Mouse (Mus musculus): ENCODE data around the gene Fam76a.
"Not testable (repeated sequence)": the region's sequence is repeated elsewhere in the genome, so short reads cannot be mapped to it uniquely, and the experiment has no call there.

The Fam76a gene

DNA sequence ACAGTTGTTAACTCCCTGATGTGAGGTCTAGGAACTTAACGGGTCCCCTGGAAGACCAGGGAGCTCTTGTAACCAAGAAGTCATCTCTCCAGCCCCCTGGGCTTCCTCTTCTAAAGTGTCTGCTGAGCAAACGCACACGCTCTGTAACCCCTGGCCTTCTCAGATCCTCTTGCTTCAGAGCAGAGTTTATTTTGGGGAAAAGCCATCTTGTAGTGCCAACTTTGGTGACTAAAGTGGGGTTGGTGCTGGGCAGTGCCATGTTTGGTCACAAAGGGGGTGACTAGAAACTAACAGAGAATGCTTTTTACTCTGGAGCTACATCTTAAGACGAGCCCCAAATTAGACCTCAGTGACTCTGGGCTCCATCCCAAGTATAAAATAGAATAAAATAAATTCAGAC, 22.4 kb upstream of the Fam76a start:
- DNase-seq: no peak

DNA sequence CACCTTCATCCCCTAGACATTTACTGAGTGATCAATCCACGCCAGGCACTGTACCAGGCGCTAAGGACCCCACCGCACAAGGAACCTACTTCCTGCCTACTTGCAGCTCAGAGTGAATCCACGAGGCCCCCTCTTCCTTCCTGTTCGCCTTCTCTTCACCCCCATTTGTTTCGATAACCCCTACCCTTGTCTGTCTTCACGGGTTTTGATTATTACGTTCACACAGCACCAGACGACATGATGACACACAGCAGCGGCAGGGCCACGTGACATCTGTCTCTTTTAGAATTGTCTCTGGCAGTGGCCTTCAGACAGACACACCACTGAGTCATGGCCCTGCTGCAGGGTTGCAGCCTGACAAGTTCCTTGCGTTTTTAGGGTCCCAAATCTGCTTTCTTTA, 21.7 kb upstream of the Fam76a start:
- DNase-seq: no peak

DNA sequence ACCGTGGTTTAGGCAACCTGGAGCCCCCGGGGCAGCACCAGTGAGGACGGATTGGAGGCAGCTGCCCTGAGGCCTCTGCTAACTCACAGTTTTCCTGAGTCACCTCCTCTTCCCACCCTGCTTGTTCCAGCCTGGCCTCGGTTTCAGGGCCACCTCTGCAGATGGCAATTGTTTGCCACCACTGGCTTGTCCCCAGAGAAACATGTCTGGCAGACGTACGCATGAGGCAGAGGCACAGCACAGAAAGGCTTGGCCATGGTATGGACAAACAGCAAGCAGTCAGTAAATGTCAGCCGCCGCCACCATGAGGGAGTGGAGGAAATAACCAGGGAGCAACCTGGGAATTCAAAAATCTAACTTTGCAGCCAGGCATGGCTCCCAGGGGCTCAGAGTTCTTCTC, 20.7 kb upstream of the Fam76a start:
- DNase-seq: peak in 1 of 2 experiments; percentile 24

DNA sequence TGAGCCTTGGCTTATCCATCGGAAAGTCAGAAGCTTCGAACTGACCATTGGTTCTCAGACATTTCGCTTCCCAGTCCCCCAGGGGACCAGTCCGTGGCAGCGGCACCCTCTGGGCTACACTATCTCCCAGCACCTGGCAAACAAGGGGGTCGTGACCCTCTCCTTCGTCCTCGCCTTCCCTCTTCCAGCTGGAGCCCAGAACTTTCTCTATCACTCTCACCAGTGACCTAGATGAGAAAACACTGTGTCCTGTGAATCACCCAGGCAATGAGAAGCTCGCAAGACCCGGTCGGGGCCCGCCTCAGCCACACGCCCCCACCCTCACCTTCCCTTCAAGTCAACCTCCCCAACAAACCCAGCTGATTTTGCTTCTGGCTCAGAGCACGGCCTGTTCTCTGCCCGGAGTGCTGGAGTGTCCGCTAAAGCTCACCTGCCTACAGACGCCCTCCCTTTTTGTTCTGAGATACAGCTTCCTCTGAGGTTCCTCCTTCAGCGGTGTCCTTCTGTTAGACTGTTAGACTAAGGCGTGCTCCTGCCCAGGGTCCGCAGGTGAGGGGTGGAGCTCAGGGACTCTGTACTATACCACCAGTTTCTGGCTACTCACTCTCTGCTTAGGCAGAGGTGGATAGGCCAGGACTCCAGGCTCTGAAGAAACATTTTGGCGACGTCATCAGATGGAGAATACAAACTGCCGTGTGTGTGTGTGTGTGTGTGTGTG, 18.8 kb upstream of the Fam76a start:
- no peak for DNase-seq

DNA sequence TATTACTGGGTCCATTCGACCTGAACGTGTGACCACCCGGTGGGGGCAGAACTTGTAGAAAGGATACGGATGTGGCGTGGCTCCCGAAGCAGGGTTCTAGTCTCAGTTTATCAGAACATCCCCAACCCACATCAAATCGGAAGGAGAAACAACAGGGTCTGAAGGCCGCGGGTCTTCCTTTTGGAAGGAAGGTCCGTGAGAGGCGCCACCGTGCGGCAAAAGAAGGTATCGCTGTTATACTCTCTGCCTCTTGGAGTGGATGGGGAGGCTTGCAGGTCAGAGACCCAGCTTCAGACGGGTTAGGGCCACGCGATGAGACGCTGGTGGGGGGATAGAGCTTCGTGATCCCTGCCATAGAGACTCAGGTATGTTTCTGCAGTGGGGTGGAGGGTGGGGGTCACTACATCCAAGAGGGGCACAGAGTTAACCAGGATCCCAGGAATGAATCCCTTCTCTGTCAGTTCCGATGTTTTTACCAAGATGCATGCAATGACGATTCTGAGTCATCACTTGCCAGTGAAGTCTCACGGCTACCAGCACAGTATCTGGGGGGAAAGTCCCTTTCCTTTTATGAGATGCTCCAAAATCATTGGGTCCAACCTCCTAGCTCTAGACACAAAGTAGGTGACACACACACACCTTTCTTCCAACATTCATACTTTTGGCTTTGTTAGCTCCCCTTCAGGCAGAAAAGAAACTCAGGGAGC, 17.2 kb upstream of the Fam76a start:
- DNase-seq: peak; percentile 70 to 83

DNA sequence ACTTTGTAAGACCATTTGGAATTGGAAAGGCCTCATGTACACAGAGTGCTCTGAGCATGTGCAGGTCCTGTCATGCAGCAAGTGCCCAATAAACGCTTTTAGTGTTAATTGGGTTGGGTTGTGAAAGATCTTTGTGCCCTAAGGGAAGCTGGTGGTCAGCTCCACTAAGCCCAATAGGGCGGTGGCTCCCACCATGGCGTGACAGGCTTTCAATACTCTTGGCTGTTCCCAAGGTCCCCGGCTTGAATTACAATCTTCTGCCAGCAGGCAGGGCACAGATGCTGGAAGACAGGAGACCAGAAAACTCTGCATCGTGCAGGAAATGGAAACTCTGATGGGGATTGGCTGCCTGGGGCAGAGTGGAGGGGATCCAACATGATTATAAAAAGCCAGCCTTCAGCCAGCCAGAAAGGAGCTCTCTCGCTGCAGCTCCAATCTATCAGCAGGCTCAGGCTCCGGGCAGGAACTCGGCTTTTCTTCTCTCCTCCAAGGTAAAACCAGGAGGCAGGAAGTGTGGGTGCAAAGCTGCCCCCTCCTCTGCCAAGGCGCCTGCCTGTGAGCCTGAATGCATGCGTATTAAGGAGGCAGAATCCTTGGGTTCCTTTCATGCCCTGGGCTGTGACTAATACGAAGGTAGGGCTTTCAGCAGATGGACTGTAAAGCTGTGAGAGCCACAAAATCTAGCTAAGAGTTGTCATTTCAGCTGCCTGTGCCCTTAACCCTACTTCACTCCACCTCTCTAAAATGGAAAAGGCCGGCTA, 16.0 kb upstream of the Fam76a start:
- peak; percentile 51 to 52 for DNase-seq

DNA sequence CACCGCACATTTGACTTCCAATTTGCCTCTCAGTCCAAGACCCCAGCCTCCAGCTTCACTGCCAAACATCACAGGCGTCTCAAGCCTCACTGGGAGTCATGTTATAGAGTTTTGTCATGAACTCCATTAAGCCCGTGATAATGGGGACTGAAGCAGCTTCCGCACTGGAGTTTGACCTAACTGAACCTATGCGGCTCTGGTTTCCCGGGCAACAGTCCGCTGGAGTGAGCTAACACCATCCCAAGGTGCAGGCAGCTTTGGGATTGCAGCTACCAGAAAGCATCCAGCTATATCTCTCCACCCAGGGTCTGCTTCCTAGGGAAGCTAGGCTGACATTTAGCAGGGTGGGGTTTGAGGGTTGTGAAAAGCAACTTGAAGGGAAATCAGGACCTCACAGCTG, 12.3 kb upstream of the Fam76a start:
- DNase-seq: no peak

DNA sequence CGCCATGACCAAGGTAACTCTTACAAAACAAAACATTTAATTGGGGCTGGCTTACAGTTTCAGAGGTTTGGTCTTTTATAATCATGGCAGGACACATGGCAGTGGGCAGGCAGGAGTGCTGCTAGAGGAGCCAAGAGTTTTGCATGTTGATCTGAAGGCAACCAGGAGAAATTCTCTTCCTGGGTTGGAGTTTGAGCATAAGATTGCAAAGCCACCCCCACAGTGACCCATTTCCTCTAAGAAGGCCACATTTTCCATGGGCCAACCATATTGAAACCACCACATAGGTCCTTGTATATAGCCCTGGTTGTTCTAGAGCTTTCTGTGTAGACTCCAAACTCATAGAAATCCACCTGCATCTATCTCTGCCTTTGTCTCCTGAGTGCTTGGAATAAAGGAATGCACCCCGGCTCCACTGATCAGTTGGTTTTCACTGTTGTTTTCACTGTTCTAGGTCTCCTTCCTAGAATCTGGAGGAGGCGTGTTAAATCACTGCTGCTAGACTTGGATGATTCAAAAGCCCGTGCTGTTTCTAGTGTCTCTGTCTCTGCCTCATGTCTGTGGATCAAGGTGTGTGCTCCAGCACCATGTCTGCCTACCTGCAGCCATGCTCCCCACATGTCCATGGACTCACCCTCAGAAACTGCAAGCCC, 10.5 kb upstream of the Fam76a start:
- no peak for DNase-seq

DNA sequence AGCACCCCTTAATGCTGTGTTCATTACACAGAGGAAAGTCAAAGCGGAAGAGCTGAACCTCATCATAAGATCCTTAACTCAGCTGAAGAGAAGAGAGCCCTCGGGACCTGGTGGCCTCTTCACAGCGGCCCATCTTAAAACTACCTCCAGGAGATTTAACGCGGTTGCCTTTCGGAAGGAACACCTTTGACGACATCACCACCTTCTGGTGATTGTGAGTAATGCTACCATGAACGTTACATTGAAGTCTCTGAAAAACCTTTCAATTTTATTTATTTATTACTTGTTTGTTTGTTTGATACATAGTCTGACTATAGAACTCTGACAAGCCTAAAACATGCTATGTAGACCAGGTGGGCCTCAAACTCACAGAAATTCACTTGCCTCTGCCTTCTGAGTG, 8.4 kb upstream of the Fam76a start:
- peak; percentile 43 to 75 for DNase-seq

DNA sequence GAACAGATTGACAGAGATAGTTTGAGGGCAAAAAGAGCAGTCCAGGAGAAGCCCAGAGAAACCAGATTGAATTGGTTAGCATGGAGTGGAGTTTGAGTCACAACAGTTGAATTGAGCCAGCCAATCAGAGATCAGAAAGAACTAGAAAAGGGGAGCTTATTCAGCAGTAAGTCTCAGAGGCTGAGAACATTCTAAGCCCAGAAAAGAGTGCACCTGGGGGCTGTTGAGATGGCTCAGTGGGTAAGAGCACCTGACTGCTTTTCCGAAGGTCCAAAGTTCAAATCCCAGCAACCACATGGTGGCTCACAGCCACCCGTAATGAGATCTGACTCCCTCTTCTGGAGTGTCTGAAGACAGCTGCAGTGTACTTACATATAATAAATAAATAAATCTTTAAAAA, 4.2 kb upstream of the Fam76a start:
- not testable (repeated sequence) for DNase-seq

DNA sequence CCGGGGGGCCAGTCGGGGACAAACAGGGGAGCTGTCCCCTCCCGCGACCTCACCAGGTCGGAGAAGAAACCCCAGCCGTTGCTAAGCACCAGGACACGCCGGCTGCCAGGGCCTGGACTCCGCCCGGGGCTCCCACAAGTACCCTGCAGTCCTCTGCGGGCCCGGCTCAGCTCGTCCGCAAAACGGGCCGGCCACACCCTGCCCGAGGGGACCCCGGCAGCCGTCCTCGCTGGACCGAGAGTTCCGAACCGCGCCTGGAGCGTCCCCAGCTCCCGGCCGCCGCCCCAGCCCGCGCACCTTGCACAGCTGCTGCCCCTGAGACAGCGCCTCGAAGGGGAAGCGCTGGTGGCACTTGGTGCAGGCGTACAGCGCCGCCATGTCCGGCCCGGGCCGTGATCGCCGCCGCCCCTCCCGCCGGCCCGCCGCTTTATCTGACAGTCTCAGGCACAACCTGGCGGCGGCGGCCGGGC, 262 bp downstream of the Fam76a start:
- no peak for DNase-seq

DNA sequence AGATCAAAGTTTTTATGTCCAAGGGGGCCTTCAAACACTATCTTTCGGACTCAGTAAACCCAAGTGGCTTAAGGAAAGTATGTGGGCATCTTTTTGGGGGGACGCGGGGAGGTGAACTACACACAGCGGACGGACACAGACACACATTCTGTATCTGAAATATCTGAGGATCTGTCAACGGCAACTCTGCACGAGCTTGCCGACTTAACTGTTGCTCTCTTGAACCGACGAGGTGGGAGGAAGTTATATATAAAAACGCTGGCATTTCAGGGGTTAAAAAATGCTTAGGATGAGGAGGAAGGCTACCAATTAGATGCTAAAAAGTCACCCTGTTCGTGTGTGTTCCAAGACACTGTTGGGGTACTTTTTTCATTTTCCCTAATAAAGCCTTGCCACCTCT, 870 bp downstream of the Fam76a start:
- no peak for DNase-seq

DNA sequence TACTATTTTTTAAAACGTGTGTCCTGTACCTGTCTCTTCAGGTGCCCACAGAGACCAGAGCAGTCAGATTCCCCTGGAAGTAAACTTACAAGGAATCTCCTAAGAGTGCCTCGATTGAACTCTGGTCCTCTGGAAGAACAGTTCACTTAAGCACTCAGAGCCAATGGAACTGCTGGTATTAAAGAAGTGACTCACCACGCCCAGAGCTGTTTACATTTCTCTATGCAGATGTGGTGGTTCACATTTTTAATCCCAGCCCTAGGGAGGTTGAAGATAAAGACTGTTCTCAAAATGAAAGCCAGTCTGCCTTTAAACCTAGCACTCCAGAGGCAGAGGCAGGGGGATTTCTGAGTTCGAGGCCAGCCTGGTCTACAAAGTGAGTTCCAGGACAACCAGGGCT, 2.2 kb downstream of the Fam76a start:
- no peak for DNase-seq

DNA sequence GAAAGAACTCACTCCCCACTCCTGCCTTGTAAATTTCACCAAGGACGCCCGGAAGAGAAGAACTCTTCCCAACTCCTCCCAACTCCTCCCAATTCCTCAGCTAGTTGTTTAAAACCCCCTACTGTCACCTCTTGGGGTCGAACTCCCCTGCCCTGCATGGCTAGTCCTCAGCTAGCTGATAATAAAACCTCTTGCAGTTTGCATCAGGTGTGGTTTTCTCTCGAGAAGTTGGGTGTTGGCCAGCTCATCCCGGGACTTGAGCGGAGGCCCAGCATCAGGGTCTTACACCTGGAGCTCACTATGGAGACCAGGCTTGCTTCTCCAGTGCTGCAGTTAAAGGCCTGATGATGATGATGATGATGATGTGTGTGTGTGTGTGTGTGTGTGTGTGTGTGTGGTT, 3.9 kb downstream of the Fam76a start:
- not testable (repeated sequence) for DNase-seq

DNA sequence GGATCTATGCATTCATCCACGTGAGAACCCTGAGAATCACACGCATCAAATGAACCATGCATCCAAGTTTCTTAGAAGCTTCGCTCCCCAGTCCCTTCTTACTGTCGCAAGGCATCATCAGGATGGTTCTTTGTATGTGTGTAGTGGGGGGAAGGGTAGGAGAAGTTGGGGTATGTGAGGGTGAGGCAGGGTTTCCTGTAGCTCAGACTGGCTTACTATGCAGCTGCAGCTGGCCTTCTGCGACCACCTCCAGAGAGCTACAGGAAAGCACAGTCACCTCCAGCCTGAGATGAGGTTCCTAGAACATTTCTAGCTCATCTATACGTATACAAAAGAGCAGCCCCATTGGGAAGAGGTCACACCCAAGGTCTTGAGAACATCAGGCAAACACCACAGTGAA, 10.2 kb downstream of the Fam76a start:
- no peak for DNase-seq

DNA sequence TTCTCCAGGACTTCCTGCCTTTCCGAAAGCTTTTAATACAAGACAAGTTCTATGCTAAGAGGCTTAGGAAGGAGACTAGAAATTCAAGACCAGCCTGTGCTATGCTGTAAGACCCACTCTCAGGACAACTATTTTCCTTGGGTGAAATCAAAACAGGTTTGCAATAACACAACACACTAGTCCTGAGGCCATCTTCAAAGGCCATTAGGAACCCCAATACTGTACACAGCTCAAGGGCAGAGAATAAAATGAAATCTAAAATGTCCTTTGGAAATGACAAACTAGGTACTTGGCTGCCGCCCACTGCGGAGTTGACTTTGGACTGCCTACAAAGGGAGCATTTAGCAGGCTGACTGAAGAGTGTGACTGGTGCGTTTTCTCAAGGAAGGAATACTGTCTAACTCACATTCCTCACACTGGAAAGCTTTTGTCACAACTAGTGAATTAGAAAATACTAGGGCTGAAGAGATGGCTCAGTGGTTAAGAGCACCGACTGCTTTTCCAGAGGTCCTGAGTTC, 16.5 kb downstream of the Fam76a start:
- DNase-seq: no peak

DNA sequence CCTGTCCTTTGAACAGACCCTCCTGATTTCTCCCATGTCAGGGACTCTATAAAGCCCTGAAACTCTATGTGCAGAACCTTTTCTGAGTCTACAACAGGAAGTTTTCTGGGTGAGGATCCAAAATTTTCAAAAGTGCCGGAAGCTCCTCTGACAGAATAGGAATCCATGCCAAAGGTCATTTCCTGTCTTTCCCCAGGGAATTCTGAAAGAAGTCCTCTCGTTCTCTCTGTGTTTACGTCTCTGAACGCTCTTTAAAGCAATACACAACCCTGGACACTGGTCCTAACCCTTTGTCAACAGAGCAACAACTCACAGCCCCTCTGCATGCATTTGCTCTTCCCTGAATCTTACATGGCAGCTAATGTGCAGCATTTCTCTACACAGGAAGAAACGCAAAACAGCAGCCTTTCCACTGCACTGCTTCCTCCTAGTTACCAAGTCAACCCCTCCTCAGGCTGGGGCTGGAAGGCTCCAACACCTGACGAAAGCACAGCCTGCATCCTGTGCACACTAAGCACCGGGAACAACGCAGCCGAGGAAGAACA, 17.5 kb downstream of the Fam76a start:
- DNase-seq: no peak

DNA sequence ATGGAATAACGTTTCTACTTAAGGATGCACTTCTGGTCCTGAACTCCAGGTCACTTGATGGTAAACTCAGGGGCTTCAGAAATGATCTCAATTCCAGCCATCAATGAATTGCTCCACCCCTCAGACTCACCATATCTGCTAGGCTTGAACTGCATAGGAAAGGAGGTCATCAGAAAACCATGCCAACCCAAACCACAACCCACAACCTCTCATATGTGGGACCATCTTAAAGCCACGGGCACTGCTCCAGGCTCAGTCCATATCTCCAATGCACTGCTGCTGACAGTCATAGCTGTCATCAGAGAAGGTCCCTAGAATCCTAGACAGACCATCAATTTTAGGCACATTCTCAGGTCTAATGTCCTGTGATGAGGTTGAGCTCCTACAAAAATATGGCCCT, 18.3 kb downstream of the Fam76a start:
- DNase-seq: no peak

DNA sequence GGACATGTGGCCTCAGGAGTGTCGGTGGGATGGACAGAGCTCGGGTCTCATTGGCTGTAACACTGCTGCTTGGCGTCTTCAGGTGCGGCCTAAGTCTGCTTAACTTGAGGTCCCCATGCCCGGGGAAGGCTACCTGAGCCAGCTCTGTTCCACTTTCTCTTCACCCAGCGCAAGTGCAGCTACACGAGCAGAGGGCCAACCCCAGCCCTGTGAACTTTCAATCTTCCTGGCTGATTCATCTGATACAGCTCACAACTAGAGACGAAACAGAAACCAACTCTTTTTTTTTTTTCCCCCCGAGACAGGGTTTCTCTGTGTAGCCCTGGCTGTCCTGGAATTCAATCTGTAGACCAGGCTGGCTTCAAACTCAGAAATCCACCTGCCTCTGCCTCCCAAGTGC, 24.2 kb downstream of the Fam76a start:
- DNase-seq: no peak

DNA sequence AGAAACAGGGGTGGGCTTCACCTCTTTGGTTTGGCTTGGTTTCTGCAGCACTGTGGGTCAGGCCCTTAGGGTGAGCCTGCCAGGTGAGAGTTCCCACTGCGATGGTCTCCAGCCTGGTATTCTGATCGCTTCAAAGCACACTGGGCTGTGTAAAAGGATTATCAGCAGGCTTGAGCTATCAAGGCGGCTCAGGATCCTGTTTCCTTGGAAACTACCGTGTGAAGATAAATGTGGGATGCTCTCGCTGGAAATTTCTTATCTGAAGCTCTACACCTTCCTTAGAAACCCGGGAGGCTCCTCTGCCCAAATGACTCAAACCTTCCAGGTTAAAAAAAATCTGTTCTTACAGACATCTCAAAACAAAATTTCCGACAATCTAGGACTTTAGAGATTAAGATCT, 28.0 kb downstream of the Fam76a start:
- DNase-seq: no peak

DNA sequence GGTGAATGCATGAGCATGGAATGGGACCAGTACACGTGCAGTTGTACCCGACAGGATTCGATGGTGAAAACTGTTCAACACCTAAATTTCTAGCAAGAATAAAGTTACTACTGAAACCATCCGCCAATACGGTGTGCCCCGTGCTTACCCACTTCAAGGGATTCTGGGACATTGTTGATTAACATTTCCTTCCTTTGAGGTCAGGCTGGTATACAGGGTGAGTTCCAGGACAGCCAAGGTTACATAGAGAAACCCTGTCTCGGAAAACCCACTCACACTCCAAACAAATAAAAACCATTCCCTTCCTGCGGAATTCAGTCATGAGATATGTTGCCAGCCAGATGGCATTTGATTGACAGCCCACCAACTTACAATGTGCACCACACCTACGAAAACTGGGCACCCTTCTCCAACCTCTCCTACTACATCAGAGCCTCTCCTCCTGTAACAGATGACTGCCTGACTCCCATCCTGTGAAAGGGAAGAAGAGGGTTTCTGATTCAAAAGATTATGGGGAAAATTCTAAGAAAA, 37.4 kb downstream of the Fam76a start:
- DNase-seq: no peak

DNA sequence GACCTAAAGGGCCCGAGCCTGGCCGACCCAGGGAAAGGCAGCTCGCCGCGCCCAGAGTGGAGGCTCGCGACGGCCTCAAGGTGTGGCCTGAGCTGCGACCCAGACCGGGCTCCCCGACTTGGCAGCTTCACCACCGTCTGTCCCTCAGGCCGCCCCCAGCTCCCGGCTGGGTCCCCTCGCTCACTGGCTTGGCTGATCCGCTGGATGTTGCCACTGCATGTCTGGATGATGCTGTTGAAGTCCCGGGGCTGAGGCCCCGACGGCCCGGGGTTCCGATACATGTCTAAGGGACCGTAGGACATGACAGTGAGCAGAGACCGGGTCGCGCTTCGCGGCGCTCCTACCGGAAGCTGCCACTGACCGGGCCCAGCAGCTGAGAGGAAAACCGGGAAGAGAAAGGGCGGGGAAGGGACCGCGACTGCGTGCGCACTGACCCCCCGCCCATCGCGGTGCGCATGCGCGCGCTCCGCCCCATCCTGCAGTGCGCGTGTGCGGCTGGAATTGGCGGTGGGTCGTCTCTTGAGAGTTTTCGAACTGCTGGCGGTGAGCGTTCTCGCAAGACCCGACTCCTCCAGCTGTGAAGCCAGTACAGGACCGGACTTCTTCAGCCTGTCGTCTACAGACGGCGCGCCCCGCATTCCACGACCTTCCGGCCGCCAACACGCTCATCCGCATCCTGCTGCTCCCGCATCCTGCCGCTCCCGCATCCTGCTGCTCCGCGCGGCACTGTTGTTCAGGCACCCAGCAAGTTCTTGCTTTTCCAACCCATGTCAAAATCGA, 38.1 kb downstream of the Fam76a start, which contains the start of gene Stx12:
Stx12 (minus strand) TSS at position 446 of the 780 bp plus-strand sequence.
- DNase-seq: peak; percentile 92 to 94
